Mouse (Mus musculus) adrenal gland, adult 18-20 months (tissue): ENCODE results near the gene Phactr1. TPM values are rescaled to one million over a fixed set of nuclear protein-coding genes. Genes with fewer than 3 reads are reported as not detected.

Source experiments
- DNase-seq, 2 experiments: peaks; one replicate each; pipeline ENCODE4 v3.0.0; 2021 to 2022; ENCODE audit warnings: low spot score in 2 of 2
- total RNA-seq, 2 experiments: library from RNA; stranded (reverse); gene quantifications; 1 replicate in 1 of 2; 2 replicates in 1 of 2; pipeline ENCODE4 v1.2.3; 2021

Gene Phactr1
- total RNA-seq, 2 experiments from 2014 or later, result 6.0 to 9.2 TPM

DNA sequence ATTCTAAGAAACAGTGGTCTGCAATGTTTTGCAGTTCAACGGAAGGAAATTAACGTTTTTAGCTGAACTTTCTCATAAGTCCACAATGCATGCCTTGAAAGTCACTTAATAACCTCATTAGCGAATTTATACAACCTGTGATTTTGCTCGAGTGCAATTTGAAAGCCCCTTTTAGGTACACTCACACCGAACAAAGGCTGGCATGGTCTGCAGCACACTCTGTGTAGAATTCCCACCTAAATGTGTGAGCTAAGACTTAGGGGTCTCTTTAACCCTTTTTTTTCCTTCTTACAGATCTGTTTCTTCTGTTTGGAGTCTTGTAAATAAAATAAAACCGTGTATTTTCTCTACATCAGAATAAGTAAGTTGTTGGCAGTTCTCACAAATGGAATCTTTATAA is 335.3 kb downstream of the Phactr1 start:
- DNase-seq, result no peak

GRCm38 (mm10) chr13:43018863-43019262 is 338.4 kb downstream of the Phactr1 start:
- no peak for DNase-seq

GRCm38 (mm10) chr13:43021031-43021430 is 340.6 kb downstream of the Phactr1 start:
- no peak for DNase-seq

DNA sequence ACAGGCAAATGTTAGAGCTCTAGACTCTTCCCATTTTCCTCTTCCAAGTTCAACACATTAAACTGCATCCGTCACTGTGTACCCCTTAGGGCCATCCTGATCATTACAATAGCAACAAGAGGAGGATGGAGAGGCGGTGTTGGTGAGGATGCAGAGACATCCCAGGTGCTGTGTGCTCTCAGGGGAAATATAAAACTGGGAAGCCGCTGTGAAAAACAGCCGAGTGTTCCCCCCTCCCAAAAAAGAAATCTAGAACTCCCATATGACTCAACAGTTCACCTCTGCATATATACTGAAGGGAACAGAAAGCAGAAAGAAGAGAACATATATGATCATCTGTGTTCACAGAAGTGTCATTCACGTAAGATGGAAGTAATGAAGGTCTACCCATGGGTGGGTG is 342.6 kb downstream of the Phactr1 start:
- no peak for DNase-seq

DNA sequence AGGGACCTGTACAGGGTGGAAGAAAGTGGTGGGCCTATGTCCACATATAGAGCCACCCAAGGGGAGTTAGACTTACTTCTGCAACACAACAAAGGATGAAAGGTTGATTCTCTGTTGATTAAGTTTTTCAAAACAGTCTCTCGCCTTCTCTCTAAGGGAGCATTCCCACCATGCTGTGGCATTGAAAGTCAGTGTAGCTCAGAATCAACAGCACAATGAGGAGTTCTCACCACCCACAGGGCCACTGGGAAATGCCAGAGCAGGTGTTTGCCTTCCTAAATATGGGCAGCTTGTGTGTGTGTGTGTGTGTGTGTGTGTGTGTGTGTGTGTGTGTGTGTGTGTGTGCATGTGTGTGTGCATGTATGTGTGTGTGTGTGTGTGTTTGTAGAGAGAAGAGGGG is 347.1 kb downstream of the Phactr1 start:
- no peak for DNase-seq

DNA sequence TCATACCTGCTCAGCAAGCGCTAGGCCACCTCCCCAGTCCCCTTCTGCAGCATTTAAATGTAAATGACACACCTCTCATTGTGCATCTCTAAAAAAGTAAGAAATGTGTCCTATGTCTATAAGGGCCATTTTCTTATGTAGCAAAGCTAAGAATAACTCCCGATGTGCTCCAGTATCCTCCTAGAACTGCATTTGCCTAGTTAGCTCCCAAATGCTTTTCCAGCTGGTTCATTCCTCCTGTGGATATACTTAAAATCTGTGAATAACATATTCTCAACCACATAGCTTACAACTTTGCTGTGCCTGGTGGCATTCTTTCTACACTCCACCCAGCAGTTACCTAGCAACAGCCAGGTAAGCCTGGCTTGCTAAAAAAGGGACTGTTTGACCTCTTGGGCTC is 349.8 kb downstream of the Phactr1 start:
- DNase-seq, result no peak

GRCm38 (mm10) chr13:43032451-43032850 is 352.0 kb downstream of the Phactr1 start:
- DNase-seq, result no peak

DNA sequence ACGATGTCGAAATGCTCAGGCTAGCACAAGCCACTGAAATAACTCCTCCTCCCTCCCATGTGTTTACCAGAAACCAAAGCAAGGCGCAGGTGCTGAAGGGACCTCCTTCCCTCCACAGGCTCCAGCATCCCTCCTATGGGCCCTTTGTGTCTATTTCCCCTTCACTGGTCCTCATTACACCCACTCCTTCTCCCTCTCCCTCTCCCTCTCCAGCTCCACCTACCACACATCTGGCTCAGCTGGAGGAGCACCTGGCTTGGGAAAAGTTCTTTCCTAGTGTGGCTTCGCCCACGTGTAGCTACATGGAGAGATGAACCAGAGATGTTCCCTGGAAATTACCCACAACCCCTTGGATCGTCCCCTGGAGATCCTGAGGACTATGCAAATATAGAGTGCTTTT is 356.1 kb downstream of the Phactr1 start:
- no peak for DNase-seq

GRCm38 (mm10) chr13:43042766-43043165 is 362.3 kb downstream of the Phactr1 start:
- DNase-seq, result no peak

DNA sequence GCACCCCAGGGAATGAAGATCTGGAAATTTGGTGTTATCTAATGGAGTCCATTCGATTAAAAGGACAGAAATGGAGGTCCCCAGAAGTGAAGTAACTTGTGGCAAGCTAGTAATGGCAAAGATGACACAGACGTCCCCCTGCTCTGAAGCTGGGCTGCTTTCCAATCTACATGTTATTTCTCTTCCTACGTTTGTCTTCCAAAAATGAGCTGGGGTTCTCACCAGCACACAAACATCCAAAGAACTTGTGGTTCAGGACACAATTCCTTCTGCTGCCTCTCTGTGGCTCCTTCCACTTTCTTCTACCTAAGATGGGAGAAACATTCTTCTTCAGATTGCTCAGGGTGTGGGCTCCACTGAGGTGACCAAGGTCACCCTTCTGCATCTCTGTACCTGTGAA is 368.1 kb downstream of the Phactr1 start:
- no peak for DNase-seq

DNA sequence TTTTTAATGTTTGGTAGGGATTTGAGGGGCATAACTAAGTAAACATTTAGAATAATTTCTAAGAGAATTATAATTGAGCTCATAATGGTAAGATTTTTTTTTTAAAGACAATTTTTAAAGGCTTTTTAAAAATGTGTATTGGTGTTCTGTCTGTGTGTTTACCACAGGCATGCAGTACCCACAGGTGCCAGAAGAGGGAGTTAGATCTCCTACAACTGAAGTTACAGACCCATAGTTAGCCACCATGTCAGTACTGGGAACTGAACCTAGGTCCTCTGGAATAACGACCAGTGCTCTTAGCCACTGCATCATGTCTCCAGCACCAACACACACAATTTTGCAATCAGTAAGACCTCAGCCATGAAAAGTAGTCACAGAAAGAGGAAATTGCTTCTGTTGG is 372.8 kb downstream of the Phactr1 start:
- no peak for DNase-seq

DNA sequence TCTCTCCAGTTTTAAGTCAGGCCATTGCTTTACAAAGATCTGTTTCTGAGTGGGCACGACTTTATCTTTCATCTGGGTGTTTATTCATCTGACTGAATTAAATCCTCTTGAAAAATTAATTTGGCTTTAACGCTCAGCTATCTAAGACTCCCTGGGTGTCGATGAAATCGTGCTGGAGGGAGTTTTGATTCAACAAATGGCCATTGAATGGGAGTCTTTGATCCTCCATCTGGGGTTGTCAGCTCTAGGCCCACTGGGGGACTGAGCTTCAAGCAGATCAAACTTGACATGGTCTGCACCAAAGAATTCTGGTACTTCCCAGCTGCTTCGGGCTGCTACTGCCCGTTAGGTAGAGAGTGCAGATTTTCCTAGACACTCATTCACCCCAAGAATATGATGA is 374.7 kb downstream of the Phactr1 start:
- DNase-seq, result no peak

- DNase-seq, result no peak
Observed at GRCm38 (mm10) chr13:43057104-43057503, 376.7 kb downstream of the Phactr1 start.

DNA sequence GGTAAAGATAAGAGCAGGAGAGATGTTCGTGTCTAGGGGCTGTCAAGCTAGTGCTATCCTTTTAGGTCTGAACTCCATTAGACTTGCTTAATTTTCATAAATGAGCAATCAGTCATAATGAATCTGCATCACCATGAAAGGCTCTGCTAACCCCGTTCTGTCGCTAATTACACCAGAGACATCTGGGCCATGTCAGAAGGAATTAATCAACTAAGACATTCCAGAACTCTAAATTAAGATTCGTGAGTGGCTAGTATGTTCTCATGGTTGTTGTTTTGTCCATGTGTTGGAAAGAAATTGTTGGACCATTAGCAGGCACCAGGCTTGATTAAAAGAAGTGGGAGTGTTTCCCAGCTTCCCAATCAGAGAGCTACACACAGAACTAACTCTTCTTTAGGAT is 382.9 kb downstream of the Phactr1 start:
- DNase-seq, result no peak

- no peak for DNase-seq
Observed at GRCm38 (mm10) chr13:43068716-43069265, 388.4 kb downstream of the Phactr1 start.

DNA sequence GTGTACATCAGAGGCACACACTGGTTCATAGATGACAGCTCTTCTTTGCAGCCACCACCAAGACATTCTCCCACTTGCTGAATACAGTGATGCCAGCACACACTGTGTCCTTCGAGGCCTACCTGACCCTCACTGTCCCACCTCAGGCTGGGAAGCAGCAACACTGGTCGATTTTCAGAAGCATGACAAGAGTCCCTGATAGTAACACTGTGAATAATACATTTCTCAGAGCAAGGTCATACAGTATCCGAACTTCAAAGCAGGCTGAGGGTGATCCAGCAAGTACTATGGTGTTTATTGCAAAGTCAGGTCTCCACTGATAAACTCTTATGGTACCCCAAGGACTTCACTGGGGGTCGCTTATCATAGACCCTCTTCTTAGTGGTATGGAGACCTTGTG is 390.1 kb downstream of the Phactr1 start:
- DNase-seq, result no peak

DNA sequence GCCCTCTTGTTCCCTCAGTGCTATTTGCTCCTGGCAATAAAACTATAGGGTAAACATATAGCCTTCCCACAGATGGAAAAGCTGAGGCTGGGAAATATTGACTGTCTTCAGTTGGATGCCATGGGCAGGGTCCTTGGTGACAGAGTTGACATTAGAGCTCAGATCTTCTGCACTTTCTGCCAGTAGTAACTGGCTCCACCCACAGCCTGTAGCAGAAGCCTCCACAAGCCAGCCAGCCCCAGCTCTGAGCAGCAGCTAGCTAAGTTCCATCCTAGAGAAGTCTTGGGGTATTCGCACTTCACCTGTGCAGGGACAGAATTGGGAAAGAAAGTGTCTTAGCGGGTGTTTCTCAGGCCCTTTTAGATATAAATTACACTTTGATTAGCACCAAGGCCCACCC is 390.5 kb downstream of the Phactr1 start:
- peak in 1 of 2 experiments; percentile 9 for DNase-seq

DNA sequence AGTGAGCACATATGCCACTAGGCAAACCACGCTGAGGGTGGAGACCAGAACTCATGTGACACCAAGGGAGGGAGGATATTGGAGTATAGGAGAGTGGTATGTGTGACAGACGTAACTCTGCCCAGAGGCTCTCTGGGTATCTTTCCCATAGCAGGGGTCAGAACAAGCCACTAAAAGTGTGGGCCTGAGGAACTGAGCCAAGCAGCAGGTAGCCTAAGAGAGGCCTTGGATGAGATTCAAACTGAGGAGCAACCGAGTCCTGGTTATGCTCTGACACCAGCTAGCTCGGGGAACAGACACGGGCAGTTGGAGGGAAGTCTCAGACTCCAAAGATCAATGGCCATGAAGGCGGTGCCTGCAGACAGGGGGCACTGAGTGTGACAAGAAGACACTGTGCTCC is 395.0 kb downstream of the Phactr1 start:
- DNase-seq, result no peak

DNA sequence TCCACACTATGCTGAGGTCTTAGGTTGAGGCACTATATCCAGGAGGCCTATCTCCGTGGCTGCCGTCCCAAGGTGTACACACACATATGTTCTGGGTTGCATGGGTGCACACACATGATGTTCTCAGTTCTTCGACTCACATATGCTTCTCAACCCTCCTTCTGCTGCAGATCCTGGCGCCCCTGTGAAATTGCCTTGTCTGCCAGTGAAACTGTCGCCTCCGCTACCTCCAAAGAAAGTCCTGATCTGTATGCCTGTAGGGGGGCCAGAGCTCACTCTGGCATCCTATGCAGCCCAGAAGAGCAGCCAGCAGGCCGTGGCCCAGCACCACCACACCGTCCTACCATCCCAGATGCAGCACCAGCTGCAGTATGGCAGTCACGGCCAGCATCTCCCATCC is 397.1 kb downstream of the Phactr1 start:
- DNase-seq, result no peak

GRCm38 (mm10) chr13:43085226-43085625 is 404.8 kb downstream of the Phactr1 start:
- DNase-seq, result peak in 1 of 2 experiments; percentile 15

DNA sequence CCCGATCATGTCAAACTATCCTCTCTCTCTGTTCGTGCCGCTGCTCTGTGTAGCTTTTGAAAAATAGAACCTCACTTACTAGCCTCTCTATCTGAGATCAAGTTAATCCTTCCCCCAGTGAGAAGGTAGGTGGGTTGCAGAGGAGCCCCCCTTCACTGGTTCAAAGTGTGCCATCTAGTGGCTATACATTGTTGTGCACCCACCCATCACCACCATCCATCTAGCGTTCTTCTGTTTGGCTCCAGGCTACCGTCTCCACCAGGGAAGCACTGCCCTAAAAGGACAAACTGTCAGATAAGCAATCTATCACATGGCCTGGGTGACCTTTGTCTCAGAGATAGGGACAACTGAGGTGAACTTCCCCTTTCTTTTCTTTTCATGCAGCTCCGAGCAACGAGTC is 413.9 kb downstream of the Phactr1 start:
- DNase-seq, result peak; percentile 23 to 38

GRCm38 (mm10) chr13:43102943-43103342 is 422.5 kb downstream of the Phactr1 start:
- no peak for DNase-seq

- DNase-seq, result no peak
Observed at GRCm38 (mm10) chr13:43104496-43104895, 424.1 kb downstream of the Phactr1 start.

- no peak for DNase-seq
Observed at GRCm38 (mm10) chr13:43112280-43112679, 431.9 kb downstream of the Phactr1 start.
